Comparison of ENCODE assay signal across 9 mouse cellular contexts in the genomic region with DNA sequence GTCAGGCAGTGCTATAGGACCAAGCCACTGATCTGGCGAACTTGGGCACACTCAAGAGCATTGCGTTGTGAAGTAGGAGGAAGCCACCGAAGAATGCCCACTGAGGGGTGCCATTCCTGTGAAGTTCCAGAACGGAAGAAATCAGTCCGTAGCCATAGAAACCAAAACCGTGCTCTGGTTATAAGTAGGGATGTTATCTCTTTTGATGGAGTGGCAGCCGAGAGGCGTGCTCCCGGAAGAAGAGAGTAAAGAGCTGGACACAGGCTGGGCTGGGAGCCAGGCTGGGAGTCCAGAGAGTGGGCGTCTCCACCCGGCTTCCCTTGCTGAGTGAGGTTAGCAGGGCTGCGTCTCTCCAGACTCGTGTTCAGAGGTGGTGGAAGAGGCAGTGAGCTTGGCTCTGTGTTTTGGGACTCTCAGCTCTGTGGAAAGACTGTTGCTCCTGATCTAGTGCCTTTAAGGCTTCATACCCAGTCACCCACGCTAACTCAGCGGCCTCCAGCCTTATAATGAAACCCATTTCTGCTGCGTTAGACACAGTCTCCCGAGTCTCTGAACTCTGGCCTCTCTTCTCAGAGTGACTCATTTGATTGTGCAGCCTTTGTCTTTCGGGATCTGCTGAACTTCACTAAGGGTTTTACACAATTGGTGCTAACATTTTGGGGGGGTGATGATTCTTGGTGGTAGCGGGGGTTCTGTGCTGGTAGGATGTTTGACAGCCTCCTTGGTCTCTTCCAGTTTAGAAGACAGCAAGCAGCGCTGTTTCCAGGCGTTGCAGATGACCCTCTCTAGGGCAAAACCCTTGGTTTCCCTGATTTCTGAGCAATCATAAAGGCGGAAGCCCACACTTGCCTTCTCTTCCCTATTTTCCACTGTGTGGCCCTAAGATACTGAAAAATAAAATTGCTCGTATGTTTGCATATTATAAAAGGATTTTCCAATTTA. TPM values are rescaled to one million over a fixed set of nuclear protein-coding genes. Genes with fewer than 3 reads are reported as not detected.
A peak's percentile ranks its signal among the peaks of the same experiment; 100 is the strongest.
DNase-seq lines count a peak whose midpoint lies in the region; ATAC-seq lines count a peak whose summit lies in the region.
"Had no signal": no experiment of that assay in that cellular context is flagged by ENCODE, and none has a peak within 500 bp of the region (broad histone marks: within the 10 kb centered on the region; RNA-seq: fewer than 3 reads in every experiment).

No protein-coding gene starts in this region.

- H3K36me3 ChIP-seq in embryonic facial prominence, embryonic 14.5 days (ENCODE audit: control insufficient read depth, insufficient read depth, low read length) = no peaks in the 10 kb centered on the region
- H3K36me3 ChIP-seq in embryonic facial prominence, embryonic 10.5 days (replicated peaks) = no peaks in the 10 kb centered on the region
- no peaks in the 10 kb centered on the region for H3K36me3 ChIP-seq in forebrain, embryonic 13.5 days (ENCODE audit: poor library complexity, severe bottlenecking)
- no peaks in the 10 kb centered on the region for H3K36me3 ChIP-seq in heart, embryonic 14.5 days (ENCODE audit: control insufficient read depth, insufficient read depth, low read length)
- no peaks in the 10 kb centered on the region for H3K36me3 ChIP-seq in kidney, embryonic 15.5 days
- no peaks in the 10 kb centered on the region for H3K36me3 ChIP-seq in lung, embryonic 15.5 days
- H3K36me3 ChIP-seq: liver, embryonic 13.5 days had no signal

- no peaks in the 10 kb centered on the region for H3K9me3 ChIP-seq in embryonic facial prominence, embryonic 14.5 days (ENCODE audit: control insufficient read depth, low read length)
- H3K9me3 ChIP-seq in embryonic facial prominence, embryonic 10.5 days = no peaks in the 10 kb centered on the region
- no peaks in the 10 kb centered on the region for H3K9me3 ChIP-seq in forebrain, embryonic 13.5 days (replicated peaks)
- no peaks in the 10 kb centered on the region for H3K9me3 ChIP-seq in heart, embryonic 14.5 days (ENCODE audit: control insufficient read depth, low read length)
- H3K9me3 ChIP-seq in kidney, embryonic 15.5 days (replicated peaks) = no peaks in the 10 kb centered on the region
- no peaks in the 10 kb centered on the region for H3K9me3 ChIP-seq in lung, embryonic 15.5 days
- H3K9me3 ChIP-seq: liver, embryonic 13.5 days had no signal

- H3K27ac ChIP-seq in embryonic facial prominence, embryonic 14.5 days (replicated peaks; ENCODE audit: low read depth, low read length) = no peak overlapping the region
- H3K27ac ChIP-seq in embryonic facial prominence, embryonic 10.5 days (replicated peaks) = no peak overlapping the region
- H3K27ac ChIP-seq in forebrain, embryonic 13.5 days = no peak overlapping the region
- peak overlapping the region; percentile 53 to 72 for H3K27ac ChIP-seq in heart, embryonic 14.5 days (replicated peaks in 1 of 2; ENCODE audit: control insufficient read depth in 1 of 2, insufficient read depth in 1 of 2, low read depth in 2 of 2, low read length in 2 of 2)
- no peak overlapping the region for H3K27ac ChIP-seq in kidney, embryonic 15.5 days
- H3K27ac ChIP-seq in lung, embryonic 15.5 days = peak overlapping the region; percentile 72
- H3K27ac ChIP-seq: liver, embryonic 13.5 days had no signal

- 71% methylated on average over 23 of the region's 23 CpGs for WGBS in embryonic facial prominence, embryonic 14.5 days
- 72% methylated on average over 23 of the region's 23 CpGs for WGBS in embryonic facial prominence, embryonic 10.5 days
- WGBS in forebrain, embryonic 13.5 days = 52% methylated on average over 23 of the region's 23 CpGs
- 28% methylated on average over 23 of the region's 23 CpGs for WGBS in heart, embryonic 14.5 days
- WGBS in kidney, embryonic 15.5 days = 55% methylated on average over 23 of the region's 23 CpGs
- WGBS in lung, embryonic 15.5 days = 33% methylated on average over 23 of the region's 23 CpGs

- no peaks in the 10 kb centered on the region for H3K4me1 ChIP-seq in embryonic facial prominence, embryonic 14.5 days (ENCODE audit: control insufficient read depth, insufficient read depth, low read length)
- H3K4me1 ChIP-seq in embryonic facial prominence, embryonic 10.5 days = peaks cover 11% of the 10 kb centered on the region
- H3K4me1 ChIP-seq in forebrain, embryonic 13.5 days = peaks cover 6% of the 10 kb centered on the region
- H3K4me1 ChIP-seq in heart, embryonic 14.5 days (ENCODE audit: control insufficient read depth in 2 of 2, insufficient read depth in 2 of 2, low read length in 2 of 2) = peaks cover 12 to 17% of the 10 kb centered on the region in 2 experiments
- peaks cover 18% of the 10 kb centered on the region for H3K4me1 ChIP-seq in kidney, embryonic 15.5 days
- peaks cover 38% of the 10 kb centered on the region for H3K4me1 ChIP-seq in lung, embryonic 15.5 days

- H3K4me2 ChIP-seq in embryonic facial prominence, embryonic 14.5 days (ENCODE audit: low read depth, low read length) = 0 out of 2 replicates have a peak overlapping the region, but pooled peaks have one; percentile 18
- peak overlapping the region; percentile 16 for H3K4me2 ChIP-seq in forebrain, embryonic 13.5 days
- peak overlapping the region; percentile 57 for H3K4me2 ChIP-seq in heart, embryonic 14.5 days (ENCODE audit: low read length)
- peak overlapping the region; percentile 36 for H3K4me2 ChIP-seq in kidney, embryonic 15.5 days
- peak overlapping the region; percentile 47 for H3K4me2 ChIP-seq in lung, embryonic 15.5 days
- H3K4me2 ChIP-seq: liver, embryonic 13.5 days had no signal

- no peaks in the 10 kb centered on the region for H3K27me3 ChIP-seq in embryonic facial prominence, embryonic 14.5 days (replicated peaks; ENCODE audit: control insufficient read depth, insufficient read depth, low read length)
- H3K27me3 ChIP-seq in embryonic facial prominence, embryonic 10.5 days (replicated peaks; ENCODE audit: low read depth, poor library complexity, severe bottlenecking) = no peaks in the 10 kb centered on the region
- H3K27me3 ChIP-seq in forebrain, embryonic 13.5 days = no peaks in the 10 kb centered on the region
- H3K27me3 ChIP-seq in heart, embryonic 14.5 days (ENCODE audit: control insufficient read depth, insufficient read depth, low read length) = 0 out of 2 replicates have a peak, but pooled peaks cover 3% of the 10 kb centered on the region
- H3K27me3 ChIP-seq in kidney, embryonic 15.5 days = 0 out of 2 replicates have a peak, but pooled peaks cover 7% of the 10 kb centered on the region
- no peaks in the 10 kb centered on the region for H3K27me3 ChIP-seq in lung, embryonic 15.5 days

- H3K4me3 ChIP-seq in embryonic facial prominence, embryonic 14.5 days (ENCODE audit: low read depth, low read length) = no peak overlapping the region
- H3K4me3 ChIP-seq in embryonic facial prominence, embryonic 10.5 days = no peak overlapping the region
- no peak overlapping the region for H3K4me3 ChIP-seq in forebrain, embryonic 13.5 days
- peak overlapping the region; percentile 16 to 22 for H3K4me3 ChIP-seq in heart, embryonic 14.5 days (ENCODE audit: control insufficient read depth in 1 of 2, insufficient read depth in 1 of 2, low read depth in 1 of 2, low read length in 2 of 2)
- H3K4me3 ChIP-seq in kidney, embryonic 15.5 days (replicated peaks) = peak overlapping the region; percentile 11; the same call in 1 of the 2 replicates
- peak overlapping the region; percentile 8 for H3K4me3 ChIP-seq in lung, embryonic 15.5 days
- H3K4me3 ChIP-seq: liver, embryonic 13.5 days had no signal

- ATAC-seq in embryonic facial prominence, embryonic 14.5 days (ENCODE audit: low read depth) = no peak
- peak; percentile 38 for ATAC-seq in forebrain, embryonic 13.5 days
- ATAC-seq in heart, embryonic 14.5 days (ENCODE audit: insufficient number of reproducible peaks, insufficient read depth, low FRiP score, low read depth) = peak; percentile 91
- peak; percentile 74; the same call in 1 of the 2 replicates for ATAC-seq in kidney, embryonic 15.5 days (replicated peaks; ENCODE audit: low FRiP score)
- peak; percentile 89 for ATAC-seq in lung, embryonic 15.5 days (ENCODE audit: borderline replicate concordance, extremely low read depth, low FRiP score, low TSS enrichment)
- ATAC-seq in activated CD4-positive, CD25-positive, alpha-beta regulatory T cell, adult 4 months = no peak

- peak; percentile 51 for DNase-seq in embryonic facial prominence, embryonic 14.5 days (ENCODE audit: low spot score)
- no peak for DNase-seq in embryonic facial prominence, embryonic 10.5 days (ENCODE audit: low spot score)
- peak; percentile 45 for DNase-seq in right cerebral cortex, postnatal 25 days
- DNase-seq: liver, embryonic 13.5 days had no signal

- no peak overlapping the region for H3K9ac ChIP-seq in embryonic facial prominence, embryonic 14.5 days (ENCODE audit: low read depth, low read length)
- H3K9ac ChIP-seq in forebrain, embryonic 13.5 days = no peak overlapping the region
- peak overlapping the region; percentile 13; the same call in 1 of the 2 replicates for H3K9ac ChIP-seq in heart, embryonic 14.5 days (ENCODE audit: low read length)
- H3K9ac ChIP-seq in kidney, embryonic 15.5 days = no peak overlapping the region
- H3K9ac ChIP-seq in lung, embryonic 15.5 days = 0 out of 2 replicates have a peak overlapping the region, but pooled peaks have one; percentile 14
- H3K9ac ChIP-seq: liver, embryonic 13.5 days had no signal

RNA-seq across cellular contexts. Expression of a gene that starts 21.1 kb away (rescaled TPM):
- polyA plus RNA-seq in embryonic facial prominence, embryonic 14.5 days (2014; fragmentation: Nextera tagmentation; extraction: Ambion mirVana) = 25.8 and 27.3 TPM in 2 replicates
- polyA plus RNA-seq in embryonic facial prominence, embryonic 10.5 days (2016; fragmentation: Nextera tagmentation; extraction: Ambion mirVana) = 13.8 and 17.6 TPM in 2 replicates
- polyA plus RNA-seq in forebrain, embryonic 13.5 days (2015; fragmentation: Nextera tagmentation; extraction: Ambion mirVana) = 3.4 and 4.6 TPM in 2 replicates
- 10.7 and 13.7 TPM in 2 replicates for polyA plus RNA-seq in heart, embryonic 14.5 days (2014; fragmentation: Nextera tagmentation; extraction: Ambion mirVana)
- 18.2 and 20.8 TPM in 2 replicates for polyA plus RNA-seq in kidney, embryonic 15.5 days (2015; fragmentation: Nextera tagmentation; extraction: Ambion mirVana)
- polyA plus RNA-seq in lung, embryonic 15.5 days (2015; fragmentation: Nextera tagmentation; extraction: Ambion mirVana) = 17.7 and 19.4 TPM in 2 replicates
- 10 to 100 TPM; 33.3 to 40.7 TPM for polyA plus RNA-seq in activated CD4-positive, CD25-positive, alpha-beta regulatory T cell, adult 4 months (2017; shearing (Covaris generic))

RNA-seq across cellular contexts. Expression of a gene that starts 58.8 kb away (rescaled TPM):
- 485 and 532 TPM in 2 replicates for polyA plus RNA-seq in embryonic facial prominence, embryonic 14.5 days (2014; fragmentation: Nextera tagmentation; extraction: Ambion mirVana)
- 888 and 890 TPM in 2 replicates for polyA plus RNA-seq in embryonic facial prominence, embryonic 10.5 days (2016; fragmentation: Nextera tagmentation; extraction: Ambion mirVana)
- polyA plus RNA-seq in forebrain, embryonic 13.5 days (2015; fragmentation: Nextera tagmentation; extraction: Ambion mirVana) = 747 and 755 TPM in 2 replicates
- polyA plus RNA-seq in heart, embryonic 14.5 days (2014; fragmentation: Nextera tagmentation; extraction: Ambion mirVana) = 275 and 276 TPM in 2 replicates
- polyA plus RNA-seq in kidney, embryonic 15.5 days (2015; fragmentation: Nextera tagmentation; extraction: Ambion mirVana) = 622 and 668 TPM in 2 replicates
- polyA plus RNA-seq in lung, embryonic 15.5 days (2015; fragmentation: Nextera tagmentation; extraction: Ambion mirVana) = 633 and 646 TPM in 2 replicates
- polyA plus RNA-seq in activated CD4-positive, CD25-positive, alpha-beta regulatory T cell, adult 4 months (2017; shearing (Covaris generic)) = 100 to 1,000 TPM; 467 to 529 TPM

RNA-seq across cellular contexts. Expression of a gene that starts 58.9 kb away (rescaled TPM):
- polyA plus RNA-seq in embryonic facial prominence, embryonic 14.5 days (2014; fragmentation: Nextera tagmentation; extraction: Ambion mirVana) = 0.18 and 0.19 TPM in 2 replicates
- 0.14 and 0.15 TPM in 2 replicates for polyA plus RNA-seq in embryonic facial prominence, embryonic 10.5 days (2016; fragmentation: Nextera tagmentation; extraction: Ambion mirVana)
- 0.11 and 0.13 TPM in 2 replicates for polyA plus RNA-seq in forebrain, embryonic 13.5 days (2015; fragmentation: Nextera tagmentation; extraction: Ambion mirVana)
- polyA plus RNA-seq in heart, embryonic 14.5 days (2014; fragmentation: Nextera tagmentation; extraction: Ambion mirVana) = 0.11 and 0.16 TPM in 2 replicates
- 0.16 TPM in 1 of 2 replicates, not detected in the other for polyA plus RNA-seq in kidney, embryonic 15.5 days (2015; fragmentation: Nextera tagmentation; extraction: Ambion mirVana)
- 0.10 and 0.11 TPM in 2 replicates for polyA plus RNA-seq in lung, embryonic 15.5 days (2015; fragmentation: Nextera tagmentation; extraction: Ambion mirVana)
- not detected for polyA plus RNA-seq in activated CD4-positive, CD25-positive, alpha-beta regulatory T cell, adult 4 months (2017; shearing (Covaris generic))
- polyA plus RNA-seq: liver, embryonic 13.5 days had no signal

Comparison
In these comparisons a context has a peak if more than half of its experiments do, and no peak if none do; other contexts are left out.
1. ATAC-seq: peak in forebrain, embryonic 13.5 days (single experiment), heart, embryonic 14.5 days (single experiment), kidney, embryonic 15.5 days (single experiment) and lung, embryonic 15.5 days (single experiment); none in embryonic facial prominence, embryonic 14.5 days (single experiment) and activated CD4-positive, CD25-positive, alpha-beta regulatory T cell, adult 4 months (single experiment).
2. H3K27ac ChIP-seq: peak in heart, embryonic 14.5 days (2 of 2) and lung, embryonic 15.5 days (single experiment); none in embryonic facial prominence, embryonic 14.5 days (single experiment), embryonic facial prominence, embryonic 10.5 days (single experiment), forebrain, embryonic 13.5 days (single experiment) and kidney, embryonic 15.5 days (single experiment).
3. H3K4me3 ChIP-seq: peak in heart, embryonic 14.5 days (2 of 2), kidney, embryonic 15.5 days (single experiment) and lung, embryonic 15.5 days (single experiment); none in embryonic facial prominence, embryonic 14.5 days (single experiment), embryonic facial prominence, embryonic 10.5 days (single experiment) and forebrain, embryonic 13.5 days (single experiment).
4. H3K9ac ChIP-seq: peak in heart, embryonic 14.5 days (single experiment) and lung, embryonic 15.5 days (single experiment); none in embryonic facial prominence, embryonic 14.5 days (single experiment), forebrain, embryonic 13.5 days (single experiment) and kidney, embryonic 15.5 days (single experiment).
5. Peak in every context shown above with its lines, with median percentiles within 50 percentile points of each other: H3K4me2 ChIP-seq.